Mouse (Mus musculus): ENCODE results near the gene C1s1.
"Not testable (repeated sequence)": the region's sequence is repeated elsewhere in the genome, so short reads cannot be mapped to it uniquely, and the experiment has no call there.

Gene C1s1

GRCm38 (mm10) chr6:124542284-124542683 is at the start of gene C1s1:
C1s1 (minus strand) TSS chr6:124542359.
- peak; percentile 20 for DNase-seq (ENCODE audit: low read depth)

GRCm38 (mm10) chr6:124588771-124589170 is 46.6 kb upstream of the C1s1 start:
- no peak for DNase-seq (ENCODE audit: low read depth)

- no peak for DNase-seq (ENCODE audit: low read depth)
These were observed 44.1 kb upstream of the C1s1 start for GRCm38 (mm10) chr6:124586266-124586665.

GRCm38 (mm10) chr6:124585761-124586160 is 43.6 kb upstream of the C1s1 start:
- no peak for DNase-seq (ENCODE audit: low read depth)

GRCm38 (mm10) chr6:124584935-124585334 is 42.8 kb upstream of the C1s1 start:
- DNase-seq (ENCODE audit: low read depth): no peak

GRCm38 (mm10) chr6:124582231-124582630 is 40.1 kb upstream of the C1s1 start:
- DNase-seq (ENCODE audit: low read depth): no peak

GRCm38 (mm10) chr6:124580155-124580554 is 38.0 kb upstream of the C1s1 start:
- not testable (repeated sequence) for DNase-seq (ENCODE audit: low read depth)

GRCm38 (mm10) chr6:124575155-124575678 is 33.1 kb upstream of the C1s1 start:
- not testable (repeated sequence) for DNase-seq (ENCODE audit: low read depth)

- DNase-seq (ENCODE audit: low read depth): peak; percentile 62
These were observed 27.9 kb upstream of the C1s1 start, which contains the start of gene C1rb for GRCm38 (mm10) chr6:124570026-124570425. C1rb (plus strand) TSS chr6:124570294.

GRCm38 (mm10) chr6:124561611-124562010 is 19.5 kb upstream of the C1s1 start:
- not testable (repeated sequence) for DNase-seq (ENCODE audit: low read depth)

- DNase-seq (ENCODE audit: low read depth): not testable (repeated sequence)
These were observed 19.0 kb upstream of the C1s1 start for GRCm38 (mm10) chr6:124561156-124561555.

GRCm38 (mm10) chr6:124555956-124556355 is 13.8 kb upstream of the C1s1 start:
- DNase-seq (ENCODE audit: low read depth): not testable (repeated sequence)

- DNase-seq (ENCODE audit: low read depth): no peak
These were observed 10.6 kb upstream of the C1s1 start for GRCm38 (mm10) chr6:124552766-124553165.

GRCm38 (mm10) chr6:124549023-124549550 is 6.9 kb upstream of the C1s1 start:
- DNase-seq (ENCODE audit: low read depth): no peak

GRCm38 (mm10) chr6:124547979-124548378 is 5.8 kb upstream of the C1s1 start:
- not testable (repeated sequence) for DNase-seq (ENCODE audit: low read depth)

GRCm38 (mm10) chr6:124545425-124545824 is 3.3 kb upstream of the C1s1 start:
- DNase-seq (ENCODE audit: low read depth): no peak

- DNase-seq (ENCODE audit: low read depth): no peak
These were observed 2.3 kb upstream of the C1s1 start for GRCm38 (mm10) chr6:124544466-124544865.

- not testable (repeated sequence) for DNase-seq (ENCODE audit: low read depth)
These were observed 983 bp downstream of the C1s1 start for GRCm38 (mm10) chr6:124541176-124541575.

GRCm38 (mm10) chr6:124536125-124536829 is 5.9 kb downstream of the C1s1 start:
- DNase-seq (ENCODE audit: low read depth): not testable (repeated sequence)

GRCm38 (mm10) chr6:124531077-124531476 is 11.1 kb downstream of the C1s1 start:
- no peak for DNase-seq (ENCODE audit: low read depth)

GRCm38 (mm10) chr6:124527881-124528280 is 14.3 kb downstream of the C1s1 start:
- no peak for DNase-seq (ENCODE audit: low read depth)

GRCm38 (mm10) chr6:124522082-124522481 is 20.1 kb downstream of the C1s1 start:
- not testable (repeated sequence) for DNase-seq (ENCODE audit: low read depth)

GRCm38 (mm10) chr6:124517733-124518132 is 24.4 kb downstream of the C1s1 start:
- DNase-seq (ENCODE audit: low read depth): not testable (repeated sequence)
